Mouse (Mus musculus) forebrain, postnatal 0 days (tissue): ENCODE measurements at regions not wholly inside any gene's neighbourhood (a gene's known extent, or its start where the extent isn't known, plus 50 kb on each side); places are given as distances from the start of the nearest gene placed in this dataset.

Experiments used
- ATAC-seq: fragments of 200-750 bp; cut with Nextera tagmentation; 2 replicates; pipeline ENCODE4 v1.8.0; 2017; ENCODE audit warnings: mild to moderate bottlenecking, moderate library complexity
- DNase-seq: peaks from one replicate; pipeline ENCODE4 v3.0.0-alpha.2; 2015
- H3K27ac ChIP-seq: fragments of 300-500 bp; sonication (generic); 2 replicates; pipeline ENCODE4 v1.5.1; 2014; ENCODE audit warnings: low read depth, mild to moderate bottlenecking, antibody characterized with exemption, low read length, moderate library complexity, mixed read lengths
- H3K27me3 ChIP-seq: fragments of 300-500 bp; sonication (generic); 2 replicates; pipeline ENCODE4 v1.6.1; 2014; ENCODE audit warnings: mild to moderate bottlenecking, low read length, mixed read lengths; ENCODE audit not compliant: insufficient read depth
- H3K36me3 ChIP-seq: fragments of 300-500 bp; sonication (generic); 2 replicates; pipeline ENCODE4 v1.6.1; 2014; ENCODE audit warnings: mild to moderate bottlenecking, moderate library complexity; ENCODE audit not compliant: insufficient read depth
- H3K4me1 ChIP-seq: fragments of 300-500 bp; sonication (generic); 2 replicates; pipeline ENCODE4 v1.6.1; 2014; ENCODE audit warnings: antibody characterized with exemption; ENCODE audit not compliant: insufficient read depth
- H3K4me2 ChIP-seq: fragments of 300-500 bp; sonication (generic); 2 replicates; pipeline ENCODE4 v1.6.1; 2014; ENCODE audit warnings: low read depth, mild to moderate bottlenecking, moderate library complexity
- H3K4me3 ChIP-seq: fragments of 300-500 bp; sonication (generic); 2 replicates; pipeline ENCODE4 v1.5.1; 2014; ENCODE audit warnings: low read depth, low read length, mixed read lengths
- H3K9ac ChIP-seq: fragments of 300-500 bp; sonication (generic); 2 replicates; pipeline ENCODE4 v1.6.1; 2014; ENCODE audit warnings: mild to moderate bottlenecking
- H3K9me3 ChIP-seq: fragments of 300-500 bp; sonication (generic); 2 replicates; pipeline ENCODE4 v1.6.1; 2016; ENCODE audit warnings: low read length
- CTCF ChIP-seq: sonication (generic); IDR thresholded peaks from 2 replicates; pipeline ENCODE4 v1.5.1; 2016; ENCODE audit warnings: antibody characterized with exemption, control low read depth, low read depth
- WGBS: fragments of 180-500 bp; shearing (Covaris S2); extraction: QIAGEN DNeasy Blood & Tissue Kit; methylation state at CpG from one replicate; pipeline ENCODE4 v1.1.7; 2014; 5-methylcytosine and 5-hydroxymethylcytosine counted together

DNA sequence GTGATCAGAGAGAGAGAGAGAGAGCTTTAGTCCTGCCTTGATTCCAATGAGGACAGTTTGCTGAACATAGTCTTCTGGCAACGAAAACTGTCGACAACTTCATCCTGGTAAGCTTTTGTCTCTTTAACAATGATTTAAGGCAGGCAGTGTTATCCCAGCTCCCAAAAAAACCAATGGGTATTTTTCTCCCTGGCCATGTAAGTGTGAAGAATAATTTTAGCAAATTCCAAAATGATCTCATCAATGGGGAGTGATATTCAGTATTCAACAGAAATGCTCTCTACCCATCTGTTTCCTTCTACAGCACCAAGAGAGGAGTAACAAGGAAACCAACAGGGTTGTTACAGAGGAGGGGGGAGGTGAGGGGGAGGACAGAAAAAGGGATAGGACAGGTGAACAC lies 84.5 kb downstream of the Chst2 start:
- ATAC-seq = no peak
- no peak for TF ChIP-seq CTCF
- no peak overlapping the region for H3K4me3 ChIP-seq
- no peaks in the 10 kb centered on the region for H3K36me3 ChIP-seq
- no peak for DNase-seq
- no peak overlapping the region for H3K27ac ChIP-seq
- H3K4me1 ChIP-seq = peaks cover 5% of the 10 kb centered on the region; the same call in 1 of the 2 replicates
- no peaks in the 10 kb centered on the region for H3K27me3 ChIP-seq
- no peak overlapping the region for H3K9ac ChIP-seq
- WGBS = 66% methylated on average over 2 of the region's 2 CpGs
- H3K4me2 ChIP-seq = no peak overlapping the region
- no peaks in the 10 kb centered on the region for H3K9me3 ChIP-seq

DNA sequence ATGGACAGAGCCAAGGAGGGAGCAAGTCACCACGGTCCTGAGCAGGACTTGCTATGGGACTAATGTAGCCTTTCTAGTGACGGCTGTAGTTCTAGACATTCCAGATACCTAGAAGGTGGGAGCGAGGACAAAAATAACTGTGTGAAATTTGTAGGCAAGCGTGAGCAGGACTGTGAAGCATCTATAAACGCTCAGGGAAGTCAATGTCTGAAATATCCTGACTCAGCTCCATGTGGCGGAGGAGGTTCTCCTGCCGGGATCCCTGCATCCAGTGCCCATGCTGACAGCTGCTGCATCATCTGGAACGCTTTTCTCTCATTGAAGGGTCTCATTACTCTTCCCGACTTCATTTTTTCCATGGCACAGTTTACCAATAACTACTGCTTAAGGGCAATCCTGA lies 87.6 kb downstream of the Chst2 start:
- Histone ChIP-seq H3K36me3 (no peaks in the 10 kb centered on the region), H3K4me3 (no peak overlapping the region), H3K4me2 (no peak overlapping the region), H3K4me1 (peaks cover 5% of the 10 kb centered on the region; the same call in 1 of the 2 replicates), H3K9ac (no peak overlapping the region), H3K27me3 (no peaks in the 10 kb centered on the region), H3K27ac (no peak overlapping the region), H3K9me3 (no peaks in the 10 kb centered on the region)
- ATAC-seq (no peak), DNase-seq (no peak)
- no peak for TF ChIP-seq CTCF
- 91% methylated on average over 9 of the region's 9 CpGs for WGBS

- no peak overlapping the region for H3K4me2 ChIP-seq
- no peak for TF ChIP-seq CTCF
Observed at GRCm38 (mm10) chr9:95316726-95317125, 89.8 kb downstream of the Chst2 start.

GRCm38 (mm10) chr9:95315080-95315479 lies 91.4 kb downstream of the Chst2 start:
- no peaks in the 10 kb centered on the region for H3K9me3 ChIP-seq
- ATAC-seq (no peak), DNase-seq (no peak)
- H3K4me3 ChIP-seq = no peak overlapping the region
- no peak overlapping the region for H3K27ac ChIP-seq
- no peaks in the 10 kb centered on the region for H3K4me1 ChIP-seq
- H3K27me3 ChIP-seq = no peaks in the 10 kb centered on the region
- 68% methylated on average over 4 of the region's 4 CpGs for WGBS
- H3K4me2 ChIP-seq = no peak overlapping the region
- no peaks in the 10 kb centered on the region for H3K36me3 ChIP-seq
- no peak for TF ChIP-seq CTCF
- H3K9ac ChIP-seq = no peak overlapping the region

More at GRCm38 (mm10) chr9:95316726-95317125, 89.8 kb downstream of the Chst2 start:
- no peaks in the 10 kb centered on the region for H3K27me3 ChIP-seq
- H3K4me3 ChIP-seq = no peak overlapping the region
- no peaks in the 10 kb centered on the region for H3K36me3 ChIP-seq
- H3K9me3 ChIP-seq = no peaks in the 10 kb centered on the region
- H3K27ac ChIP-seq = no peak overlapping the region
- no peak for DNase-seq
- no peak overlapping the region for H3K9ac ChIP-seq
- H3K4me1 ChIP-seq = no peaks in the 10 kb centered on the region
- no peak for ATAC-seq
- WGBS = 90% methylated on average over 8 of the region's 8 CpGs

GRCm38 (mm10) chr9:95311671-95312070 lies 94.9 kb downstream of the Chst2 start:
- H3K36me3 ChIP-seq = no peaks in the 10 kb centered on the region
- no peaks in the 10 kb centered on the region for H3K9me3 ChIP-seq
- no peaks in the 10 kb centered on the region for H3K27me3 ChIP-seq
- H3K9ac ChIP-seq = no peak overlapping the region
- H3K4me1 ChIP-seq = no peaks in the 10 kb centered on the region
- no peak for TF ChIP-seq CTCF
- no peak overlapping the region for H3K4me3 ChIP-seq
- no peak for DNase-seq
- H3K4me2 ChIP-seq = no peak overlapping the region
- ATAC-seq = no peak
- WGBS = 83% methylated on average over 3 of the region's 3 CpGs
- H3K27ac ChIP-seq = no peak overlapping the region

DNA sequence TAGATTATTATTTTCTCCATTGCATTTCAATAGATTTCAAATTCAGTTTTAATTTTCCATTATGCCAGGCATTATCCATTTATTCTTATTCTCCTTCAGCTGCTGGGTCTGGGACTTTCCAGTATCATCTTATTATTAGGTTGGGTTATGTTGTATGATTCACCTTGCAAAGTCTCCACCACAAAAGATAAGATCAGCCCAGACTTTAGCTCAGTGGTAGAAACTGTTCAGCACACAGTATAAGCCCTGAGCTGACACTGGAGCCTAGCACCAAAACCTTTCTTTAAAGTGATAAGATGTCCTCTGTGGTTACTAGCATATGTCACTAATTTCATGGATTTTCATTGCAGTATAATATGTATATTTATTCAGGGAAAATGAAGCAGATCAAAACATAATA lies 117.5 kb downstream of the Chst2 start:
- DNase-seq = no peak
- Histone ChIP-seq H3K36me3 (no peaks in the 10 kb centered on the region), H3K27me3 (no peaks in the 10 kb centered on the region), H3K4me2 (no peak overlapping the region), H3K4me3 (no peak overlapping the region), H3K9me3 (no peaks in the 10 kb centered on the region), H3K4me1 (no peaks in the 10 kb centered on the region), H3K9ac (no peak overlapping the region), H3K27ac (no peak overlapping the region)
- no peak for TF ChIP-seq CTCF
- ATAC-seq = no peak

DNA sequence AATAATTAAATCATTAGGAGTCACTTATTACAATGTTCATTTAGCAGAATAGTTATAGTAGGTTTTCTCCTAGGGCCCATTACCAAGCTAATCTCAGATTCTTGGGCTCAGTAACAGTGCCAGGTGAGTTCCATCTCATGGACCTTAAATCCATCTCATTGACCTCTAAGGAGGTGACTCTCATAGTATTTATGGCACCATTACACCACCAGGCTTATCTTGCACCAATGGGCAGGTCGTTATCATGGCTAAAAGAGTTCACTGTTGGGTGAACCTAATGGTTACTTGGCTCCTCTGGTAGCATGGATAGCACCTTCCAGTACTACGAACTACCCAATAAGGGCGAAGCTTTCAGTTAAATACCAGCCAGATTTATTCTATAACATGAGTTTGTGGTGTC lies 123.5 kb downstream of the Chst2 start:
- H3K4me3 ChIP-seq = no peak overlapping the region
- no peak overlapping the region for H3K27ac ChIP-seq
- DNase-seq (no peak), ATAC-seq (no peak)
- no peaks in the 10 kb centered on the region for H3K27me3 ChIP-seq
- H3K9me3 ChIP-seq = no peaks in the 10 kb centered on the region
- no peak overlapping the region for H3K4me2 ChIP-seq
- no peaks in the 10 kb centered on the region for H3K4me1 ChIP-seq
- H3K36me3 ChIP-seq = no peaks in the 10 kb centered on the region
- 93% methylated on average over 3 of the region's 3 CpGs for whole genome bisulfite sequencing
- TF ChIP-seq CTCF = no peak
- H3K9ac ChIP-seq = no peak overlapping the region

- DNase-seq (no peak), ATAC-seq (no peak)
- no peak overlapping the region for H3K4me2 ChIP-seq
- H3K27me3 ChIP-seq = no peaks in the 10 kb centered on the region
- no peaks in the 10 kb centered on the region for H3K36me3 ChIP-seq
- H3K27ac ChIP-seq = no peak overlapping the region
- no peaks in the 10 kb centered on the region for H3K9me3 ChIP-seq
- TF ChIP-seq CTCF = no peak
- H3K4me1 ChIP-seq = no peaks in the 10 kb centered on the region
- H3K9ac ChIP-seq = no peak overlapping the region
- WGBS = 87% methylated on average over 2 of the region's 2 CpGs
- no peak overlapping the region for H3K4me3 ChIP-seq
Observed at GRCm38 (mm10) chr9:95282502-95282901, 124.0 kb downstream of the Chst2 start.
